Mouse (Mus musculus): ENCODE results near the gene Lrrc27. TPM values are rescaled to one million over a fixed set of nuclear protein-coding genes. Genes with fewer than 3 reads are reported as not detected.

Lrrc27 gene
- 3.5 TPM for polyA plus RNA-seq (2014; fragmentation: Illumina TruSeq; extraction: RNeasy Lipid Tissue Mini Kit (QIAGEN cat#74804))

GRCm38 (mm10) chr7:139212754-139213745, at the start of gene Lrrc27, which contains the start of gene Stk32c:
Lrrc27 (plus strand) TSS chr7:139212988.
Stk32c (minus strand) TSS chr7:139213307.

GRCm38 (mm10) chr7:139247881-139248614, 35.3 kb downstream of the Lrrc27 start, which contains the start of gene Pwwp2b:
Pwwp2b (plus strand) TSS chr7:139248482.

Other genes starting within 250 kb of the Lrrc27 start
- 1.1 TPM for gene Dpysl4, start 127.0 kb upstream of the Lrrc27 start, polyA plus RNA-seq (2014; fragmentation: Illumina TruSeq; extraction: RNeasy Lipid Tissue Mini Kit (QIAGEN cat#74804))
- not detected for gene Stk32c, start 319 bp downstream of the Lrrc27 start, polyA plus RNA-seq (2014; fragmentation: Illumina TruSeq; extraction: RNeasy Lipid Tissue Mini Kit (QIAGEN cat#74804))
- gene Pwwp2b, start 35.5 kb downstream of the Lrrc27 start, polyA plus RNA-seq (2014; fragmentation: Illumina TruSeq; extraction: RNeasy Lipid Tissue Mini Kit (QIAGEN cat#74804)), result 1.6 TPM
- gene Inpp5a, start 176.1 kb downstream of the Lrrc27 start, polyA plus RNA-seq (2014; fragmentation: Illumina TruSeq; extraction: RNeasy Lipid Tissue Mini Kit (QIAGEN cat#74804)), result 36.6 TPM

All from ovary, adult 10 weeks (tissue).